Mouse (Mus musculus) 3T3-L1 (cell line): ENCODE results near the gene Tcfl5.

ENCODE experiments used
- DNase-seq: peaks from one replicate; pipeline ENCODE4 v3.0.0-alpha.2; 2015; ENCODE audit warnings: low read depth, low spot score

The Tcfl5 gene

DNA sequence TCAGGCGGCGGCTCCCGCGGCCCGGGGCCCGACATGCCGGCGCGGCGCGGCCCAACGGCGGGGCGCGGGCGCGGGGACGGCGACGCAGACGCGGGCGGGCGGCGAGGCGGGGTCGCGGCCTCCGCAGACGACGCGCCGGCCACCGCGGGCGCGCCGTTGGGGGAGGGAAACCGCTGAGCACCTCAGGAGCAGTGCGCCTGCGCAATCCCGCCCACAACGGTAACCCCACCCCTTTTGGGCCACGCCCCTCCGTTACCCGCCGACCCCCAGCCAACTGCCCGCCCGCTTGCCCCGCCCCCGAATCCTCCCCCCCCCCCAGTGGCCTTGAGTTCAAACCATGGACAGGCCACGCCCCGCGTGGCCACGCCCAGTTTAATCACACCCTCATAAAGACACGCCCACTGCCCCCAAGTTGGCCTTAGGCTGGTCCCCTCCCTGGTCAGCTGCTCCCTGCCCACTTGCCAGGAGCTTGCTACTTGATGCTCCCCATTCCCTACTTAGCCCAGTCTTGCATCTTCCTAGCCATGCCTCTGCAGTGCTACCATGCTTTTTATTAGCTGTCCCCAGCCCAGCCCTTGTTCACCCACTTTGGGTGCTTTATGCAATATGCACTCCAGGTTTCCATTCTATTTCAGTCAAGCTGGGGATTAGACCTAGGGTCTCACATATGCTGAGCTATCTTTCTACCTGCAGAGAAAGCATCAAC, at the start of gene Tcfl5:
Tcfl5 (minus strand) TSS at position 154 of the 706 bp plus-strand sequence.
- DNase-seq = no peak

DNA sequence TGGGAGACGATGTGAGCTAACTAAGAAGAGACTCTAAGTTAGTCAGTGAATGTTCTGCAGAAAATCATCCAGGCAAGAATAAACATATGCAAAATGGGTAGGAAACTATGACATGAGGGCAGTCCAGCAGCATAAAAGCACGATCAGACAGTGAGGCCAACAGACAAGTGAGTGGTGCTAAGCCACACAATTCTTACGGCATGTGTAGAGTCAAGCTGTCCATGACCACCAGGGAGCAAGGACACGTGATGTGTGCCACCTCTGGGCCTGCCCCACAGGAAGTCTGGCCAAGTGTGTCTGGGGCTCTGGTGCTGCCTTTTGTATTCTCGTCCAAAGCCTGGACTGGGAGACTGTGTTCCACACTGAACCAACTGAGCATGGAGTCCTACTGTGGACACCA, 47.3 kb upstream of the Tcfl5 start:
- no peak for DNase-seq

DNA sequence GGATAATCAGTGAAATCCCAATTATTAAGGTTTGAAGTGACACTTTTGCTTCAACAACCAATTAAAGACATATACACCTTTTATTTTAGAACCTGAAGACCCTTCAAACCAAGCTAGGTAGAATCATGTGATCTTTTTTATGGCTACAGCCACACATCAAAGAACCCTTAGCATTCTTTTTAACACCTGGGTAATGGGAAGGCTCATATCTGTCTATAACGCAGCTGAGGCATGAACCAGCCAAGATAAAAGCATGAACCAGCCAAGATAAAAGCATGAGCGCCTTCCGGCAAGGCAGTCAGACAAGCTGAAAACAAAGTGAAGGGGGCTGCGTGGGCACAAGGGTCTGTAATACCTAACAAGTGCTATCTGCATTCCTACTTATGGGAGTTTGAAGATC, 41.5 kb upstream of the Tcfl5 start:
- DNase-seq = no peak

DNA sequence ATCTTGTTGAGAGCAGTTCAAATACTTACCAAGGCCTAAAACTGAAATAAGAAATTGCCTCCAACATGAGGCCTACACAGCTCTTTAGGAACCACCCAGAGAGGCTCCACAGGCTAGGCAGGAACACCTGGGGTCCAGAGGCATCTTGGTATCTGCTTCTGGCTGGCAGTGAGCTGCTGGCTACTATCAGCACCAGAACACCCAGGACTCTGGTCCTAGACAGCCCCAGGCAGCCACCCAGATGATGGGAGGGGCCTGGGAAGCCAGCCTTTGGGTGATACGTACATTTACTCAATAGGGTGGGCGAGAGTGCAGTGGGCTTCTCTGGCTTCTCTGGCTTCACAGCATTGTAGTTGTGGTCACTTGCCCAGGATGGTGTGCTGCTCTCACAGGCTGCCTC, 41.0 kb upstream of the Tcfl5 start:
- no peak for DNase-seq

DNA sequence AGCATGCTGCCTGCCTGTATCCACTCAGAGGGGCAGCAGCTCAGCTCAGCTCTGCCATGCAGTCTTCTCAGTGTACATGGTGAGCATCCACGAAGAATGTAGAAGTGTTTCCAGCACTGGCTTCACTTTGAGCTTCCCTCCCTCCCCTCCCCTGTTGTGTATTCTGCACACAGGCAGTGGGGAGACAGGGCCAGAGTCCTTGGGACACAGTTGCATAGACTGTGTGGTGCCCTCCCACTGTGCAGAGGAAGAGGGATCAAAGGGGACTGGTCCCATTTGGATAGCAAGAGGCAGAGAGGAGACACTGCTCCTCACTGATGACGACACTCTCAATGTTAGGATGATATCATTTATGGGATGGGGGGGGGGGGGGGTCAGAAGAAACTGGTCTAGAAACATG, 38.7 kb upstream of the Tcfl5 start:
- no peak for DNase-seq

DNA sequence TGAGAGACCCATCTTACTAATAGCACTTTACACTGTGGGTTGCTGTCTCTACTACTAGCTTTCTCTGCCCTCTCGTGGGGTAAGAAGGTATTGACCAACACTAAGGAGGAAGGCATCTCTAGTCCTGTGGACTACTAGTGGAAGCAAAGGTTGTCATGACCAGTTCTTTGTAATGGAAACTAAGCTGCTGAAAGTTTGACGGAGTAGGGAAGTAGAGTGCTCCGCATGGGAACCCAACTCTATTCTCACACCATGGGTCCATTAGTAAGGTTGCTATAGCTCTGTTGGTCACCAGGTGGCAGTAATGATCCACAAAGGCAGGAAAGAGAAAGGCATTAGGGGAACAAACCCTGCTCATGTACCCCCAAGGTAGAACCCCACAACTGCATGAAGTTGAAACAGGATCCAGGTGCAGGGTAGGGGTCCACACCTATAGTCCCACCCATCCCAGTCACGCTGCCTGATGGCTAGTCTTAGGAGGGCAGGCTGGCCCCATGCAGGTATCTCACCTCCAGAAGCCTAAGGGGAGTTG, 36.2 kb upstream of the Tcfl5 start:
- DNase-seq = peak; percentile 76

DNA sequence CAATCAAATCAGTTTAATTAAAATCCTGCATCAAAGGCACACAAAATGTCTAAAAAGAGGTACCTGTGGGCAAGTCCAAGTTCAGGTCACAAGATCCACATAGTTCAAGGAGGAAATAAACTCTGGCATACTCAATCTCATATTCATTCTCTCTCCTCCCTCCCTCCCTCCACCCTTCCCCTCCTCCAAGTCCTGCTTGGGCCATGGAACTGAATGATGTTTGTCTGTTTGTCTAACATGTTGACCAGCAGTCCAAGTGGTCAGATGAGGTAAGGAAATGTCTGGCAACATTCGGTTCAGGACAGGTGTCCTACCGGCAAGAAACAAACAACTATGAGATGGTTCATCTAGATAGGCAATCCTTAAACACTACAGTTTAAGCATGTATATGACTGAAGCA, 34.2 kb upstream of the Tcfl5 start:
- no peak for DNase-seq

DNA sequence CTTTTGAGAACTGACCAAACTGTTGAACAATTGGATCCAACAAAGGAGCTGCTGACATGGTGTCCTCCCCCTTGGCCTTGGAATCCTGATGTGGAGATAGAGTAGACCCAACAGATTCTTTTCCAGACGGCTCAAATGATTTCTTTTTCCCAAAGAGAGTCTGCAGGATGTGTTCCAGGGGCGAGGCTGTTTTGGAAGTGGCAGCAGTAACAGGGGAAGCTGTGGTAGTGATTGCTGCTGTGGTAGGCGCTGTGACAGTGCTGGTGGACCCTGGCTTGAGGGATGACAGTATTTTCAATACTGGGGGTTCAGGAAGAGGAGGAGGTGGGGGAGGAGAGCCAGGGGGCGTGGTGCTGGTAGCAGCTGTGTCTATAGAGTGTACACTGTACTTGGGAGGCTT, 19.5 kb upstream of the Tcfl5 start:
- no peak for DNase-seq

DNA sequence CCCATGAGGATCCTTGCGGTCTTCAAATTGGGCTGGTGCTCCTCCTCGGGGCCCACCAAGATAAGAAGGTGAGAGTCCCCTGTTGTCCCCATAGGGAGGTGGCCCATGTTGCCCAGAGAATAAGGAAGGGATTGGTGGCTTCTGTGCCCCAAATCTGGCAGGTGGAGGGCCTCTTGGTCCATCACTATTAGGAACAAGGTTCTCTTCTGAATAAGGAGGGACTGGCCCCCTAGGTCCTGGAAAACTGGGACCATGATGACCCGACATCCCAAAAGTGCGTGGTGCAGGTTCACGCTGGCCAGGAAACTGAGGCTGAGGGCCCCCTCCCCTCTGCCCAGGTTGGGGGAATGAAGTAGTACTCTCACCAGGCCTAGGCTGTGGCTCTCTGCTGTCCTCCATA, 18.0 kb upstream of the Tcfl5 start:
- DNase-seq = no peak

DNA sequence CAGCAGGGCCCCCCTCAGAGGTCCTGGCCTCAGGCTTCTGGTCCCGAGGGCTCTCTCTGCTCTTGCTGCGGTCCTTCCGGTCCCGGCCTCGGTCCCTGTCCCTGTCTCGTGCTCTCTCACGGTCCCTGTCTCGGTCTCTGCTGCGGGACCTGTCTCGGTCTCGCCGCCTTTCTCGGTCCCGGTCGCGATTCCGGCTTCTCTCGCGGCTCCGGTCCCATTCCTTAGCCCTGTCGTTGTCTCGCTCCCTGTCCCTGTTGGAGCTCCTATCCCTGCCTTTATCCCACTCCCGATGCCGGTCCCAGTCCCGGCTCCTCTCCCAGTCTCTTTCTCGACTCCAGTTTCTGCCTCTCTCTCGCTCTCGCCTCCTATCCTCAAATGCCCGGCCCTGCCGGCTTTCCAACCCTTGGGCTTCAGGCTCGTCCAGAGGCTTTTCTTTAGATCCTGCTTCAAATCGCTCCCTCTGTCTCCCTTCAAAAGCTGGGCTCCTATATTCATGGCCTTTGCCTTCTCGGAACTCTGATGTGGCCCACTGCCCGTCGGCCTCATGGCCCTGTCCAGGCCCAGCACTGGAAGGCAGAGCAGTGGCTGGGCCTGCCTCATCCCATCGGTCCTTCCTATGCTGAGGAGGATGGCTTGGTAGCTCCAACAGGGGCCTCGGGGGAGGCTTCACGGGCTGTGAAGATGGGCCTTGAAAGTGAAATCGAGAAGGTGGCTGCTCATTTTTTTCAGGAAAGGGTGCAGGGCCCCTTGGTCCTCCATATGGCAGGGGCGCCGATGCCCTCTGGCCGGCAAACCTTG, 17.0 kb upstream of the Tcfl5 start:
- DNase-seq = no peak

DNA sequence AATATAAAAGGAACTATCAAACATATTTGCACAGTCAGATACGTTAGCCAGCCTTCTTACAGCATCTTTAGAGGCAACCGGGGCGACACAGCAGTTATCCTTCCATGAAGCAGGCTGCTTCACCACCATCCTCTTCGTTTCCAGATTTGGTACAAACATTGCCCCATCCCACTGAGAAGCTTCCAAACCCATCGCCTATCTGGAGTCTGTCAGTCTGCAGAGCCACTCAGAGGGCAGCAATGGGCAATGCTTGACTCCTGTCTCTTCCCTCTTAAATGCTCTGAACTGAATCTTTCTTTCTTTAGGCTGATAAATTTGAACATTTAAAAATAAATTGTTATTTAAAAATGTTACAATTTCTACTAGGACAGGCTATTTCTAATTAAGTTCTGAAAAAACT, 15.9 kb upstream of the Tcfl5 start:
- no peak for DNase-seq

DNA sequence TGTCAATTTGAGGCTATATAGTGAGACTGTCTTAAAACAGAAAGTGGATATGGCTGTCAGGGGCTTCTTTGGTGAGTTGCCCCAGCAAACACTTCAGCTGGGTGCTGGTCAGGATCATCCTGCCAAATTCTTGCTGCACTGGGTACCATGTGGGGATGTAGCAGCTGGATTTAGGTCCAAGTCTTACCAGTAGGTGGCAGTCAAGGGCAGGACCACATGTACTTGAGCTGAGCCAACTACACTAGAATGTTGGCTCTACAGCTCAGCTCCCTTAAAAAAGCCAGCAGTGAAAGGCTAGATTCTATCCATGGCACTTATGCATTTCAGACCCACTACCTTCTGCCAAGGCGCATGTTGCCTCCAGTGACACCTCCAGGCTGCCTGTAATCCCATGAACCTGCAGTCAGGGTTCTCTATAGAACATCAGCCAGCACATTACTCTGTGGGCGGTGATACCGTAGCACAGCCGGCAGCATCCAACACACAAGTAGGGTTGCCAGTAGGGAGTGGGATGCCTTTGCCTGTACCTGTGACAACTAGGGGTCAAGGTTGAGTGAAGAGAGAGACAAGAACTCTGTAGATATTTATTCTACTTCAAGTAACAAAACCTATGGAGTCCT, 15.0 kb upstream of the Tcfl5 start:
- DNase-seq = peak; percentile 95

DNA sequence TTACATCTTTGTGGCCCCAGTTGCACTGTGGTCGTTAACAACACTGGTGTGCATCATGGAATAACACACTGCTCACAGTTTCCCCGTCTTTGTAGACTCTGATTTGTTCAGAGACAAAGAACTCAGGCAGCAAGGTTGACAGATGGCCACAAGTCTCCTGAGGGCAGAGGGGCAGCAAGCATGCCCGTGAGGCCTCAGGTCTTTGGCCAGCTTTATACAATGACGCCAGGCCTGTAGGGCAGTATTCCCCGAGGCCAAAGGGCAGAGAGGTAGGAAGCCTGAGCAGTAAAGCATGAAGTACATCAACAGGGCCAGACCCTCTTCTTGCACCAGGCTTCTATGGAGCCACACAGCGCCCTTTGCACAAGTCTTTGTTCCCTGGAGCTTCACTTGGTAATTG, 12.6 kb upstream of the Tcfl5 start:
- no peak for DNase-seq

DNA sequence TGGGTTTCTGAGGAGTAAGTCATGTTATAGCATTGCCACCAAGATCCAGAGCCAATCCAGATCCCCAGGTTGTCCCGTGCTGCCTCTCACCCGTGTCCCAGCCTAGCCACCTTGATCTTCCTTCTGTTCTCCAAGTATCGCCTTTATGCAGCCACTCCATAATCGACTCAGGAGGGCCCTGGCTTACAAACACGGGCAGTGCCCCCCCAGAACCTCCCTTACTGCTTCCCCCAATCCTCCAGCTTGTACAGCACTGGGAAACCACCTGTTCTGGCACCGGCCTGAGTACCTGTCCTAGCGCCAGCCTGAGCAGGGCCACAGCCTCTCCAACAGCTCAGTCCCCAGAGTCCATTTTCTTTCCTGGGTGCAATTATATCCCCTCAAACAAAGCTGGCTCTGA, 12.2 kb upstream of the Tcfl5 start:
- no peak for DNase-seq

DNA sequence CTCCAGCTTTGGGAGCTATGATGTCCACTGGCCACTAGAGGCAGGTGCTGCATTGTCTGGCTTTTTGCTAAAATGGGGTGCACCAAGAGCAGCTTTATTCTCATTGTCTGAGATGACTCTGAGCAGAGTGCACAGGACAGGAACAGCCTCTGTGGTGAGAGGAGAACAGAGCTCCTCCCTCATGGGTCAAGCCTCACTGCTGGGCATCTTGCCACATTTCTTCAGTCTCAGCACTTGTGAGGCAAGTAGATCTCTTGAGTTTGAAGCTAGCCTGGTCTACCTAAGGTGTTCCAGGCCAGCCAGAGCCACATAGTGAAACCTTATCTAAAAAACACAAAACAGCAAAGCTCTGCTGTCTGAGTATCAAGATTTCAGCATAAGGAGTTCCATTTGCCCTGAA, 4.3 kb upstream of the Tcfl5 start:
- DNase-seq = peak; percentile 30

DNA sequence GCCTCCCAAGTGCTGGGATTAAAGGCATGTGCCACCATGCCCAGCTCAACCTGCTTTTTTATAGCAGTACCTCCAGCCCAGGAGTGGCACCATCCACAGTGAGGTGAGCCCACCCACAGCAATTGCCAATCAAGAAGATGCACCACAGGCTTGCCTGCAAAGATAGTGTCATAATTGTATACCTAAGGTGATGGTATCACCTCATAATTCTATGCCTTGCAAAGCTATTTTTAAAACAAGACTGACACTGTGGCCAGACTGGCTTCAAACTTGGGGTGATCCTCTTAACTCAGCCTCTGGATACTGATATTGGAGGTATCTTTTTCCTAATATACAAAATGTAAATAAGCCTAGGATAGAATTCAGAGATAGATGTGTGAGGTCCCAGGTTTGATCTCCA, 1.1 kb upstream of the Tcfl5 start:
- no peak for DNase-seq

DNA sequence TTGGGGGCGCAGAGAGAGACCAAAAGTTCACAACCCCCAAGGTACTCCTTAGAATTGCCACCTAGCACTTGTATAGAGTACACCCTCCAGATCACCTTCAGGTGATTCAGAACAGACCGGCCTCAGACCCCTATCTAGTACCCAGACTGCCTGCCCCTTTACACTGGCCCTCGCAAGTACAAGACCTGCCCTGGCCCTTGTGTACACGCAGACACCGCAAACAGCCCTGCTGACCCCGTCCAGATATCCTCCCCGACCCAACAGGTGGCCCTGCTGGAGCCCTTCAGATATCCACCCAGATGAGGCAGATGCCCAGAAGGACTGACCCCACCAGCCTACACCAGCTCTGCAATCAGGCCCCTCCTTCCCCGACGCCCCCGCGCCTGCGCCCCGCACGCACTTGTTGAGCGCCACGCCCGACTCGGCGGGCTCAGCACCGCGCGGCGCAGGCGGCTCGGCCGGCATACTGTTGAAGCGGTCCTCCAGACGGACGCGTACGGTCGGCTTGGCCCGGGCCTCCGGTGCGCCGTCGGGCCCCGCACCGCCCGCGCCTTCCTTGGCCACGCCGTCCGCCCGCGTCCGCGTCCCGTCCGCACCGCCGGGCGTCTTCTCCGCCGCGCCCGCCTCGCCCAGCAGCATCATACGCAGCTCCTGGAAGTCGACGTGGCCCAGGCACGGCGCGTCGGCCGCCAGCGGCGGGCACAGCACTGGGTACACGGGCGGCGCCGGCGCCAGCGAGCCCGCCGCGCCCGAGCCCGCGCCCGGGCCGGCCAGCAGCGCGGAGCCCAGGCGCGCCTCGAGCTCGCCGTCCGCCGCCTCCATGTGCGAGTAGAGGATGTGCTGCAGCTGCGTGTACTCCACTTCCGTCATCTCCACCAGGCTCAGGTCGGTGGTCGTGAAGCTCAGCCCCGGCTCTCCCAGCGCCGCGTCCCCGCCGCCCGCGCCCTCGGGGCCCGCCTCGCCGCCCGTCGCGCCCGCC, 643 bp downstream of the Tcfl5 start:
- no peak for DNase-seq

DNA sequence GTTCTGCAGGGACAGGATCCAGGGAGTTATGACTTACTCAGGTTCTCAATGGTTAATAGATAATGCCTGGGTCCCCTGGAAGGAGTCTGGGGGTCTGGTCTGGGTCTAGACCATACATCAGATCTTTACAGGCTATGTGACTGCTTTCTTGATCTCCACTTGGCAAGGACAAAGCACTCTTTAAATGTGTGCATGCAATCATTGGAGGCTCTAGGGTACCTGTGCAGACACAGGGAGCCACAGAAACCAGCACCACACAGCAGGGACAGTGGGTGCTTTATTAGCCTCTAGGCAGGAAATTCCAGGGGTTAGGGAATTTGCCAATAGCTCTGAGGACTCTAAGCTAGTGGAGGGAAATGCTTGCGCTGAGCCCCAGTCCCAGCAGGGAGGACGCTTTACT, 30.6 kb downstream of the Tcfl5 start:
- no peak for DNase-seq

DNA sequence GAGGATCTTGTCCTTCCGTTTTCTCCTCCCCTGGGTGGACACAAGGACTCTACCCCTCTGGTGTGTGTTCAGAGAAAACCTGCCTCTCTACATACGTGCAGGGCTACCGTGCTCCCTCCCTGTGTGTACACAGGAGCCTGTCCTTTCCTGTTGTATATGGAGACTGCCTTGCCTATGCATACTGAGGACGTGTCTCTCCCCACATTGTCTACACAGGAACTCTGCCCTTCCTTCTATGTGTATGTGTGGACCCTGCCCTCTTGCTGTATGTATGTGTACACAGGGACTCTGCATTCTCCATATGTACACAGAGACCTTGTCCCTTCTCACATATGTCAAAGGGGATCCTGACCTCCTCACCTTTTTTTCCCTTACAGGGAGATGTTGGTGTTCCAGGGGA, 32.2 kb downstream of the Tcfl5 start:
- DNase-seq = no peak

DNA sequence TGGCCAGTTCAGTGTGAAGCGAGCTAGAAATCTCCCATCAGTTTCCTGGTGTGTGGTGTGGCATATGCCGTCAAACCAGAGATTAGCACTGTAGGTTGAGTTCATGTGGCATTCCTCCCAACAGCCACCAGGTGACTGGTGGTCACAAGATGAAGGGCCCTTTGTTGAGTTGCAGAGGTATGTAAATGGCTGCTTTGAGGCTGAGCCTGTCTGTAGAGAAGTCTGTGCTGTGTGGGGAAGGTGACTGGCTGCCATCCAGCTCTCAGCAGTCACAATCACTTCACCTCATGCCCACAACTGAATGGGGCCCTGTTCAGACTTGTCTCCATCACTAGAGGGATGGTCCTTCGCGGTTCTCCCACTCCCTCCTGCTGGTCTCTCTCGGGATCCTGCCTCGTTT, 37.7 kb downstream of the Tcfl5 start:
- DNase-seq = no peak

DNA sequence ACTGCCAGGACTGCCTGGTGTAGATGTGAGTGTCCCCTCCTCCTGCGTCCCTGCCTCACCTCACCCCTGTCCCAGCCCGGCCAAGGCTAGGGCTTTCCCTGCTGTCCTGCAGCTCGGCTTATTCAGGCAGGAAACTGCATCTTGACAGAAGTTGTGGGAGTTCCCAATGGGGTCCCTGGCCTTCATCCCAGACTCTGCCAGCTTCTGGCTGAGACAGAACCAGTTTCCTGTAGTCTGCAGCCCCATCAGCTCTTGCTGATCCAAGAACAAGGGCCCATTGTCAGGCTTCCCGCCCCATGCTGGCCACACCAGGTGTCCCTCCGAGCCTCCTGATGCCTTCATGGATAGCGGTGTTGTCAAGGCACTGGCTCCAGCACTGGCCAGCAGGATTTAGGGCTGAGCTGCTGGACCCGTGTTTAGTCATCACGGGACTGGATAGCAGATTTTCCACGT, 41.9 kb downstream of the Tcfl5 start:
- peak; percentile 81 for DNase-seq
